Mouse (Mus musculus) lung, adult 2 months (tissue): ENCODE measurements at regions not wholly inside any gene's neighbourhood (a gene's known extent, or its start where the extent isn't known, plus 50 kb on each side); places are given as distances from the start of the nearest gene placed in this dataset.

Experiments used
- DNase-seq: peaks from one replicate; pipeline ENCODE4 v3.0.0; 2022
- H3K4me1 ChIP-seq: fragments of 200-500 bp; 2 replicates; pipeline ENCODE4 v1.6.1; 2011; ENCODE audit warnings: low read length; ENCODE audit not compliant: control insufficient read depth, insufficient read depth
- H3K4me3 ChIP-seq: fragments of 200-500 bp; replicated peaks from 2 replicates; pipeline ENCODE3; 2011; ENCODE audit warnings: low read depth, mild to moderate bottlenecking, control low read depth, low read length; ENCODE audit errors: extremely low read depth
- CTCF ChIP-seq: fragments of 200-500 bp; IDR thresholded peaks from 2 replicates; pipeline ENCODE4 v1.5.1; 2011; ENCODE audit warnings: mild to moderate bottlenecking, low read length, control low read depth; ENCODE audit not compliant: insufficient read depth
- POLR2A ChIP-seq: fragments of 200-500 bp; IDR thresholded peaks from 2 replicates; pipeline ENCODE4 v1.6.1; 2011; ENCODE audit warnings: low read depth, mild to moderate bottlenecking, control low read depth, low read length, borderline replicate concordance; ENCODE audit errors: extremely low read depth
- WGBS: fragments of 180-500 bp; shearing (Covaris S2); methylation state at CpG from one replicate; pipeline ENCODE4 v1.1.7; 2018; 5-methylcytosine and 5-hydroxymethylcytosine counted together

- no peak for DNase-seq
- 92% methylated on average over 1 of the region's 1 CpGs for WGBS
- TF ChIP-seq POLR2A (no peak), CTCF (no peak)
- Histone ChIP-seq H3K4me3 (no peak overlapping the region), H3K4me1 (no peaks in the 10 kb centered on the region)
Observed at GRCm38 (mm10) chr11:71891181-71891580, 141.5 kb downstream of the Wscd1 start.

DNA sequence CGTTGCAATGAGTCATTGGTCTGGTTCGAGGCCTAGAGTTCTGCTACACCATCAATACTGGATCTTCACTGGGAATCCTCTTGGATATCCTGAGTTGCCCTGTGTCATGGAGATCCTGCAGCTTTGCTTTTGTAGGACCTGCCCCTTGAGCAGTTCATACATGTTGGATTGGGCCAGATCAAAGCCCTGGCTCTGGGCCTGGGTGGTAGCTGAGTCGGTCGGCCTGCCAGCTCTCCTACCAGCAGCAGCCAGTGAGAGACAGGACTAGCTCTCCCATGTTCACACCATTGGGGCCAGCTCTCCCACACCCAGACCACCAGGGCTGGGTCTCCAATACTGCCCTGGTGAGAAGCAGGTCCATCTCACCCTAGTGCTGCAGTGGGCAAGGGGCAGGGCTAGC, 139.4 kb downstream of the Wscd1 start:
- H3K4me3 ChIP-seq: no peak overlapping the region
- DNase-seq: no peak
- TF ChIP-seq POLR2A (no peak), CTCF (no peak)
- WGBS: 86% methylated on average over 4 of the region's 4 CpGs
- H3K4me1 ChIP-seq: no peaks in the 10 kb centered on the region

DNA sequence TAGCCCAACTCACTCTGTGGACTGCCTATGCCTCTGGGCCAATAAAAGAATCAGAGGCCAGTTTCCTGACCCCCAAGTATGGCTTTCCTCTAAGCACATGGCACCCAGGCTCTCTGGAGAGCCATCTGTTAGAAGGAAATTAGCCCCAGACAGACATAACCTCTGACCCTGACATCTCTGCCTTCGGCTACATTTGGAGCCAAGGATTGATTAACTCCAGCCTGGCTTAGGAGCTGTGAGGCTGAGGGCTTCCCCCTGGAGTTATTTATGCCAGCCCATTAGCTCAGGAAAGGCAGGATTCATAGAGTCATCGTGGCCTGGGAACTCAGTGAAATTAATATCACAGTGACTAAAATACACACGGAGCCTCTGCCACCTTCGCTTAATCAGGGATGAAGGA, 137.5 kb downstream of the Wscd1 start:
- H3K4me3 ChIP-seq: no peak overlapping the region
- DNase-seq: no peak
- H3K4me1 ChIP-seq: no peaks in the 10 kb centered on the region
- WGBS: 48% methylated on average over 4 of the region's 4 CpGs
- no peak for TF ChIP-seq POLR2A
- no peak for TF ChIP-seq CTCF

DNA sequence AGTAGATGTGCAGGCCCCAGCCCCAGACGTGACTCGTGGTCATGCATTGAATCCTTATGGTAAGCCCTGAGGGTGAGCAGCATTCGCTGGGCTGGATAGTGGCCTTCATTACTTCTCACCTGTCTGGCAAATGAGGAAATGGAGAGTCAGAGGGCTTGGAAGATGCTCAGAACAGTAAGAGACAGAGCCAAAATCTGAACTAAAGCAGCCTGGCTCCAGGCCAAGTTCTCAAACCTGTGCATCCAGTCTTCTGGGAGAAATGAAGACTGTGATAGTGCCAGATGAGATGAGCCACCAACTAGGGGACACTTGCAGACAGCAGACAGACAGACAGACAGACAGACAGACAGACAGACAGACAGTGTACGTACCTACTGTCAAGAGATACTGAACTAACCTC, 137.1 kb downstream of the Wscd1 start:
- no peak overlapping the region for H3K4me3 ChIP-seq
- DNase-seq: no peak
- TF ChIP-seq POLR2A: no peak
- TF ChIP-seq CTCF: no peak
- WGBS: 85% methylated on average over 4 of the region's 4 CpGs
- no peaks in the 10 kb centered on the region for H3K4me1 ChIP-seq

GRCm38 (mm10) chr11:71884861-71885260, 135.1 kb downstream of the Wscd1 start:
- Histone ChIP-seq H3K4me1 (no peaks in the 10 kb centered on the region), H3K4me3 (no peak overlapping the region)
- TF ChIP-seq CTCF (no peak), POLR2A (no peak)
- WGBS: 47% methylated on average over 6 of the region's 6 CpGs
- no peak for DNase-seq

GRCm38 (mm10) chr11:71881841-71882240, 132.1 kb downstream of the Wscd1 start:
- H3K4me3 ChIP-seq: no peak overlapping the region
- WGBS: 56% methylated on average over 1 of the region's 1 CpGs
- DNase-seq: no peak
- H3K4me1 ChIP-seq: no peaks in the 10 kb centered on the region
- TF ChIP-seq CTCF (no peak), POLR2A (no peak)

GRCm38 (mm10) chr11:71871297-71871696, 121.6 kb downstream of the Wscd1 start:
- WGBS: 74% methylated on average over 7 of the region's 7 CpGs
- Histone ChIP-seq H3K4me3 (no peak overlapping the region), H3K4me1 (no peaks in the 10 kb centered on the region)
- TF ChIP-seq POLR2A: no peak
- no peak for TF ChIP-seq CTCF
- DNase-seq: no peak

DNA sequence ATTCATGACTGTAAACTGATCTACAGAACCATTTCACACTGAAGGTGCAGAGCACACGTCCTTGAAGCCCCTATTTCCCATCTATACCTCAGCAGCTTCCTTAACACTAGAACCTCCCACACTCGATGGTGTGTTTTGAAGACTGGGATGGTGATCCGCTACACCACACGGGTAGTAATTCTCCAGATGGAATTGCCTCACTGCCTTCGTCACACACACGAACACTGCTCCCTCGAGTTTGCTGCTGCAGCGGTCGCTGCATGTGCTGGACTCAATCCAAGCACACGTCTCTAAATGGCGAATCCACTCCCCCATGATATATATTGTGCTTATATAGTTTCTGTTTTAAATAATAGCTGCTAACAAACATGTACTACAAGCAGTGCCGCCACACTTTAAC, 117.0 kb downstream of the Wscd1 start:
- WGBS: 68% methylated on average over 12 of the region's 12 CpGs
- H3K4me1 ChIP-seq: no peaks in the 10 kb centered on the region
- DNase-seq: no peak
- TF ChIP-seq POLR2A: no peak
- TF ChIP-seq CTCF: no peak
- no peak overlapping the region for H3K4me3 ChIP-seq

- 75% methylated on average over 8 of the region's 8 CpGs for WGBS
Observed at GRCm38 (mm10) chr11:71857926-71858325, 108.2 kb downstream of the Wscd1 start.

DNA sequence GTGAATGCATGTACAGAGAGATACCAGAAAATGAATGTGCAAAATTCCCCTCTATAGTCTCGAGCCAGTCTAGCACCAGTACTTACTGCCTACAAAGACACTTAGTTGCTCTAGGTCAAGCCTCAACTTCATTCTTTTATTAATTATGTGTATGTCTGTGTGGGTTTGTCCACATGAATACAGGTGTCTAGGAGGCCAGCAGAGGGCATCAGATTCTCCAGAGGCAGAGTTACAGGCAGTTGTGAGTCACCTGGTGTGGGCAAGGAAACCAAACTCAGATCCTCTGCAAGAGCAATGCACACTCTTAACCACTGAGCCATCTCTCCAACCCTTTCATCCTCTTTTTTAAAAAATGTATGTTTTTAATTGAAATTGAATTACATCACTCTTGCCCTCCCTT, 105.8 kb downstream of the Wscd1 start:
- TF ChIP-seq POLR2A (no peak), CTCF (no peak)
- WGBS: 70% methylated on average over 1 of the region's 1 CpGs
- DNase-seq: no peak
- no peaks in the 10 kb centered on the region for H3K4me1 ChIP-seq
- H3K4me3 ChIP-seq: no peak overlapping the region

More at GRCm38 (mm10) chr11:71857926-71858325, 108.2 kb downstream of the Wscd1 start:
- no peak for DNase-seq
- Histone ChIP-seq H3K4me1 (no peaks in the 10 kb centered on the region), H3K4me3 (no peak overlapping the region)
- TF ChIP-seq POLR2A (no peak), CTCF (no peak)
